Mouse (Mus musculus): ENCODE measurements around the gene Tln2. TPM values are rescaled to one million over a fixed set of nuclear protein-coding genes. Genes with fewer than 3 reads are reported as not detected.

Tln2 gene
- polyA plus RNA-seq, 1 experiment from 2014 or later = 22.6 TPM

DNA sequence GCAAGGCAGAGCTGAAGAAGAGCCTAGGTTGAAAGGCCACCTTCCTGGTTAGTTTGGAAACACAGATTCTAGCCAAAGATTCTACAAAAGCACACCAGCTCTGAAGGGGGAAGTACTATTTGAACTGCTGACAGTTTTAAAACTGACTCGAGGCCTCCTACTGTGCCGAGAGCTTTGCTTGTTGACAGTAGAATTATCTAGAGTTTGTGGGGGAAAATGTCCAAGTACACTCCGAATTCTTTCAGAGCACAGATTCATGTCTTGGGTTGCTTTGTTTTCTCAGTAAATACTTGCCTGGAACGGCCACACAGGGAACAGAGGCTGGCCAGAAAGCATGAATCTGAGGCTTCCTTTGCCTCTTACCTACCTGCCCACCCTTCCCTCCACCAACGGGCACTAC is 179.4 kb downstream of the Tln2 start:
- Histone ChIP-seq H3K4me1 (replicated peaks; ENCODE audit: control insufficient read depth, insufficient read depth, low read length) (no peaks in the 10 kb centered on the region), H3K9me3 (ENCODE audit: control insufficient read depth, low read length) (no peaks in the 10 kb centered on the region), H3K27me3 (ENCODE audit: control insufficient read depth, insufficient read depth, low read length) (no peaks in the 10 kb centered on the region), H3K9ac (ENCODE audit: low read depth, low read length) (no peak overlapping the region), H3K4me2 (replicated peaks; ENCODE audit: low read depth, low read length) (no peak overlapping the region), H3K36me3 (ENCODE audit: control insufficient read depth, insufficient read depth, low read length) (no peaks in the 10 kb centered on the region), H3K4me3 (ENCODE audit: low read depth, low read length) (no peak overlapping the region), H3K27ac (ENCODE audit: low read depth, low read length) (no peak overlapping the region)
- WGBS = 61% methylated on average over 5 of the region's 5 CpGs
- ATAC-seq (ENCODE audit: low FRiP score) (no peak), DNase-seq (ENCODE audit: low spot score) (no peak)

- ATAC-seq (ENCODE audit: low FRiP score) (no peak), DNase-seq (ENCODE audit: low spot score) (no peak)
- no peak overlapping the region for H3K4me3 ChIP-seq (ENCODE audit: low read depth, low read length)
- H3K27ac ChIP-seq (ENCODE audit: low read depth, low read length) = no peak overlapping the region
- H3K9me3 ChIP-seq (ENCODE audit: control insufficient read depth, low read length) = no peaks in the 10 kb centered on the region
- no peak overlapping the region for H3K9ac ChIP-seq (ENCODE audit: low read depth, low read length)
- no peaks in the 10 kb centered on the region for H3K4me1 ChIP-seq (replicated peaks; ENCODE audit: control insufficient read depth, insufficient read depth, low read length)
- H3K27me3 ChIP-seq (ENCODE audit: control insufficient read depth, insufficient read depth, low read length) = no peaks in the 10 kb centered on the region
- WGBS = 86% methylated on average over 5 of the region's 5 CpGs
- no peak overlapping the region for H3K4me2 ChIP-seq (replicated peaks; ENCODE audit: low read depth, low read length)
- no peaks in the 10 kb centered on the region for H3K36me3 ChIP-seq (ENCODE audit: control insufficient read depth, insufficient read depth, low read length)
Measured at GRCm38 (mm10) chr9:67378772-67379171, 180.7 kb downstream of the Tln2 start.

DNA sequence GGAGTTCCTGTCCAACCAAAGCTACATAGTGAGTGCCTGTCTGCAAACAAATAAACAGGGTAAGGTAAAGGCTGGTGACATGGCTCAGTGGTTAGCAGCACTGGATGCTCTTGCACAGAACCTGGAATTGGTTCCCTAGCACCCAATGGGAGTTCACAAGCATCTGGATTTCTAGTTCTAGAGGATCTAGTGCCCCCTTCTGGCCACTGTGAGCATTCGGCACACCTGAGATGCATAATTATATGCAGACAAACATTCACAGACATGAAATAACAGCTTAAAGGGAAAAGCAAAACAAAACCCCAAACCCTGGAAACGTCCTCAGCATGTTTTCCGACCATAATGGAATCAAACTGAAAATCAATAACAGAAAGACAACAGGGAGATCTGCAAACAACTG is 191.4 kb downstream of the Tln2 start:
- H3K4me1 ChIP-seq (replicated peaks; ENCODE audit: control insufficient read depth, insufficient read depth, low read length) = no peaks in the 10 kb centered on the region
- H3K36me3 ChIP-seq (ENCODE audit: control insufficient read depth, insufficient read depth, low read length) = no peaks in the 10 kb centered on the region
- H3K27me3 ChIP-seq (ENCODE audit: control insufficient read depth, insufficient read depth, low read length) = no peaks in the 10 kb centered on the region
- DNase-seq (ENCODE audit: low spot score) (no peak), ATAC-seq (ENCODE audit: low FRiP score) (no peak)
- no peak overlapping the region for H3K9ac ChIP-seq (ENCODE audit: low read depth, low read length)
- H3K9me3 ChIP-seq (ENCODE audit: control insufficient read depth, low read length) = no peaks in the 10 kb centered on the region
- no peak overlapping the region for H3K4me2 ChIP-seq (replicated peaks; ENCODE audit: low read depth, low read length)
- H3K27ac ChIP-seq (ENCODE audit: low read depth, low read length) = no peak overlapping the region
- H3K4me3 ChIP-seq (ENCODE audit: low read depth, low read length) = no peak overlapping the region
- WGBS = 93% methylated on average over 3 of the region's 3 CpGs

DNA sequence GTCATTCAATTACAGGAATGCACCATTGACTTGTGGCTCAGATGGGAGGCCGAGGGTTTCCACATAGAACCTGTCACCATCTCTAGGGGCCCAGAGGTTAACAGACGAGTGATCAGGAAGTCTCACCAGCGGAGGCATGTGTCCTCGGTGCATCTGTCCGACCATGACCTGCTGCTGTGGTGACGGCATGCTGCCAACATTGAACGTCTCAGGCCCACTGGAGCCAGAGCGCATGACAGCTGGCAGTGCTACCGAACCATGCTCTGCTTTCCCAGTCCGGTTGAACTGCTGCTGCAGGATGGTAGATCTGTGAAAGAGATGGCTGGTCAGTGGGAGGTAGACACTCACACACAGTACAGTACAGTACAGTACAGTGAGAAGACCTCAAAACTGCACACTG is 197.0 kb downstream of the Tln2 start:
- Histone ChIP-seq H3K4me3 (ENCODE audit: low read depth, low read length) (no peak overlapping the region), H3K4me2 (replicated peaks; ENCODE audit: low read depth, low read length) (no peak overlapping the region), H3K9me3 (ENCODE audit: control insufficient read depth, low read length) (no peaks in the 10 kb centered on the region), H3K9ac (ENCODE audit: low read depth, low read length) (no peak overlapping the region), H3K36me3 (ENCODE audit: control insufficient read depth, insufficient read depth, low read length) (no peaks in the 10 kb centered on the region; the same call in 1 of the 2 replicates), H3K27ac (ENCODE audit: low read depth, low read length) (no peak overlapping the region), H3K4me1 (replicated peaks; ENCODE audit: control insufficient read depth, insufficient read depth, low read length) (no peaks in the 10 kb centered on the region), H3K27me3 (ENCODE audit: control insufficient read depth, insufficient read depth, low read length) (no peaks in the 10 kb centered on the region)
- 90% methylated on average over 10 of the region's 10 CpGs for WGBS
- ATAC-seq (ENCODE audit: low FRiP score) = no peak
- no peak for DNase-seq (ENCODE audit: low spot score)

GRCm38 (mm10) chr9:67362053-67362452 is 197.4 kb downstream of the Tln2 start:
- 88% methylated on average over 2 of the region's 2 CpGs for whole genome bisulfite sequencing
- H3K9ac ChIP-seq (ENCODE audit: low read depth, low read length) = no peak overlapping the region
- H3K27ac ChIP-seq (ENCODE audit: low read depth, low read length) = no peak overlapping the region
- no peaks in the 10 kb centered on the region for H3K9me3 ChIP-seq (ENCODE audit: control insufficient read depth, low read length)
- peaks cover 3% of the 10 kb centered on the region; the same call in 1 of the 2 replicates for H3K36me3 ChIP-seq (ENCODE audit: control insufficient read depth, insufficient read depth, low read length)
- no peak overlapping the region for H3K4me3 ChIP-seq (ENCODE audit: low read depth, low read length)
- no peaks in the 10 kb centered on the region for H3K4me1 ChIP-seq (replicated peaks; ENCODE audit: control insufficient read depth, insufficient read depth, low read length)
- no peaks in the 10 kb centered on the region for H3K27me3 ChIP-seq (ENCODE audit: control insufficient read depth, insufficient read depth, low read length)
- H3K4me2 ChIP-seq (replicated peaks; ENCODE audit: low read depth, low read length) = no peak overlapping the region
- no peak for DNase-seq (ENCODE audit: low spot score)
- no peak for ATAC-seq (ENCODE audit: low FRiP score)

GRCm38 (mm10) chr9:67361511-67361910 is 198.0 kb downstream of the Tln2 start:
- no peak overlapping the region for H3K4me2 ChIP-seq (replicated peaks; ENCODE audit: low read depth, low read length)
- H3K9ac ChIP-seq (ENCODE audit: low read depth, low read length) = no peak overlapping the region
- H3K9me3 ChIP-seq (ENCODE audit: control insufficient read depth, low read length) = no peaks in the 10 kb centered on the region
- no peaks in the 10 kb centered on the region for H3K27me3 ChIP-seq (ENCODE audit: control insufficient read depth, insufficient read depth, low read length)
- WGBS = 96% methylated on average over 5 of the region's 5 CpGs
- no peak for DNase-seq (ENCODE audit: low spot score)
- no peak for ATAC-seq (ENCODE audit: low FRiP score)
- no peak overlapping the region for H3K27ac ChIP-seq (ENCODE audit: low read depth, low read length)
- no peak overlapping the region for H3K4me3 ChIP-seq (ENCODE audit: low read depth, low read length)
- H3K36me3 ChIP-seq (ENCODE audit: control insufficient read depth, insufficient read depth, low read length) = peaks cover 3% of the 10 kb centered on the region; the same call in 1 of the 2 replicates
- no peaks in the 10 kb centered on the region for H3K4me1 ChIP-seq (replicated peaks; ENCODE audit: control insufficient read depth, insufficient read depth, low read length)

- Histone ChIP-seq H3K4me2 (replicated peaks; ENCODE audit: low read depth, low read length) (no peak overlapping the region), H3K9me3 (ENCODE audit: control insufficient read depth, low read length) (no peaks in the 10 kb centered on the region), H3K4me1 (replicated peaks; ENCODE audit: control insufficient read depth, insufficient read depth, low read length) (no peaks in the 10 kb centered on the region), H3K9ac (ENCODE audit: low read depth, low read length) (no peak overlapping the region), H3K27me3 (ENCODE audit: control insufficient read depth, insufficient read depth, low read length) (no peaks in the 10 kb centered on the region), H3K36me3 (ENCODE audit: control insufficient read depth, insufficient read depth, low read length) (peaks cover 3% of the 10 kb centered on the region; the same call in 1 of the 2 replicates), H3K4me3 (ENCODE audit: low read depth, low read length) (no peak overlapping the region), H3K27ac (ENCODE audit: low read depth, low read length) (no peak overlapping the region)
- DNase-seq (ENCODE audit: low spot score) (no peak), ATAC-seq (ENCODE audit: low FRiP score) (no peak)
- WGBS = 92% methylated on average over 14 of the region's 14 CpGs
Measured at GRCm38 (mm10) chr9:67354356-67354755, 205.1 kb downstream of the Tln2 start.

GRCm38 (mm10) chr9:67353365-67353764 is 206.1 kb downstream of the Tln2 start:
- Histone ChIP-seq H3K36me3 (ENCODE audit: control insufficient read depth, insufficient read depth, low read length) (peaks cover 3% of the 10 kb centered on the region; the same call in 1 of the 2 replicates), H3K27me3 (ENCODE audit: control insufficient read depth, insufficient read depth, low read length) (no peaks in the 10 kb centered on the region), H3K9me3 (ENCODE audit: control insufficient read depth, low read length) (no peaks in the 10 kb centered on the region), H3K4me1 (replicated peaks; ENCODE audit: control insufficient read depth, insufficient read depth, low read length) (no peaks in the 10 kb centered on the region), H3K4me3 (ENCODE audit: low read depth, low read length) (no peak overlapping the region), H3K27ac (ENCODE audit: low read depth, low read length) (no peak overlapping the region), H3K4me2 (replicated peaks; ENCODE audit: low read depth, low read length) (no peak overlapping the region), H3K9ac (ENCODE audit: low read depth, low read length) (no peak overlapping the region)
- WGBS = 86% methylated on average over 7 of the region's 7 CpGs
- DNase-seq (ENCODE audit: low spot score) = no peak
- ATAC-seq (ENCODE audit: low FRiP score) = no peak

- no peak overlapping the region for H3K4me2 ChIP-seq (replicated peaks; ENCODE audit: low read depth, low read length)
- no peaks in the 10 kb centered on the region for H3K9me3 ChIP-seq (ENCODE audit: control insufficient read depth, low read length)
- DNase-seq (ENCODE audit: low spot score) = no peak
- ATAC-seq (ENCODE audit: low FRiP score) = no peak
- H3K27ac ChIP-seq (ENCODE audit: low read depth, low read length) = no peak overlapping the region
- no peak overlapping the region for H3K9ac ChIP-seq (ENCODE audit: low read depth, low read length)
- no peaks in the 10 kb centered on the region for H3K36me3 ChIP-seq (ENCODE audit: control insufficient read depth, insufficient read depth, low read length)
- no peak overlapping the region for H3K4me3 ChIP-seq (ENCODE audit: low read depth, low read length)
- WGBS = 90% methylated on average over 7 of the region's 7 CpGs
- H3K27me3 ChIP-seq (ENCODE audit: control insufficient read depth, insufficient read depth, low read length) = no peaks in the 10 kb centered on the region
- no peaks in the 10 kb centered on the region for H3K4me1 ChIP-seq (replicated peaks; ENCODE audit: control insufficient read depth, insufficient read depth, low read length)
Measured at GRCm38 (mm10) chr9:67348983-67349382, 210.5 kb downstream of the Tln2 start.
